Mouse (Mus musculus): ENCODE data around the gene Psat1.

Psat1 gene

DNA sequence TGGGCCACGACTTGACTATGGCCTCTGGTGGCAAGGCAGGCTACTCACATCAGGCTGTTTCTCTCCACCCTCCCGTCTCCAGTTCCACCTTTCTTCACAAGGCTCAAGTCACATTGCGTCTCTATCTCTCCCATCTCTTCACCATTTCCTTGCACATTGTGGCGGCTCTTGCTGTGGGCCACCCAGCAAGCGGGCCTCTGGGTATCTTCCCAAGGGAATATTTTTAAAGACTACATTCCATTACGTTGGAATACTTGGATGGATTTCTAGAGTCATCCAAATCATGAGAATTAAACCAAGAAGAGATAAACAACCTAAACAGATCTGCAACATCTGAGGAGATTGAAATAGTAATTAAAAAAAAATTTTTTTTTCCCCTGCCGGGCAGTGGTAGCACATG is at the start of gene Psat1:
Psat1 (minus strand) TSS at position 101 of the 400 bp plus-strand sequence.
- no peak for DNase-seq (ENCODE audit: low spot score in 2 of 2)

DNA sequence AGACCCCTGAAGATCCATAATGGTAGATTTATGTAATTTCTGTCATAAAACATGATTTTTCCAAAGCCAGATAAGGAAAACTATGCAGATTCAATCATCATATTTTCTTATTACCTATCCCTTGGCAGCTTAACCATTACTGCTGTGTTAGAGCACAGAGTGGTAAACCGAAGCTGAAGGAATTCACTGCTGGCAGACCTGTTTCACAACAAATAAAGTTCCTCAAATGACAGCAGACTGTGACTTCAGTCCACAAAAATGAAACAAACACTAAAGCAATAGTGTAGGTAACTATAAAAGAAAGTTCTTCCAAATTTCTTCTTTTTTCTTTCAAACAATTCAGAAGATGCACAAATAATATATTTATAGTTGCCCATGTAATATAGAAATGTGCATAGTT is 43.0 kb upstream of the Psat1 start:
- no peak for DNase-seq (ENCODE audit: low spot score in 2 of 2)

DNA sequence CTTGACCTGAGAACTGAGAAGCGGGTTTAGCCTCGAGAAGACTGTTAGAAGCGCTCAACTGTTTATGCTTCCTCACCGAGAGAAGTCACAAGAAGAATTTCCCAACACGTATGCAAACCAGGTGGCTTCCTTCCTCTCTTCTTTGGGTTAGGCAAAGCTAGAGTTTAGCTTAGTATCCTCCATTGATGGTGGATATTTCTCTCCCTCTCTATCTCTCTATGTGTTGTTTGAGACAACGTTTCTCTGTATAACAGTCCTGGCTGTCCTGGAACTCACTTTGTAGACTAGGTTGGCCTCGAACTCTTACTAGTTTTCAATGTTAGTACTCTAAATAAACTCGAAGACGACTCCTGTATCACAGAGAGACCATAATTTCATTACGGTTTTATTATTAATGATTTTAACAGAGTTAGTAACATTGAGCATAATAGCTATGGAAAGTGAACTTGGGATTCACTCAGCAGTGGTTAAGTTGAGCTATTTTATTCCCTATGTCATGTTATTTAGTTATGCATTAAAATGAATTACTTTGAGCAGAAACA is 38.1 kb upstream of the Psat1 start:
- no peak for DNase-seq (ENCODE audit: low spot score in 2 of 2)

DNA sequence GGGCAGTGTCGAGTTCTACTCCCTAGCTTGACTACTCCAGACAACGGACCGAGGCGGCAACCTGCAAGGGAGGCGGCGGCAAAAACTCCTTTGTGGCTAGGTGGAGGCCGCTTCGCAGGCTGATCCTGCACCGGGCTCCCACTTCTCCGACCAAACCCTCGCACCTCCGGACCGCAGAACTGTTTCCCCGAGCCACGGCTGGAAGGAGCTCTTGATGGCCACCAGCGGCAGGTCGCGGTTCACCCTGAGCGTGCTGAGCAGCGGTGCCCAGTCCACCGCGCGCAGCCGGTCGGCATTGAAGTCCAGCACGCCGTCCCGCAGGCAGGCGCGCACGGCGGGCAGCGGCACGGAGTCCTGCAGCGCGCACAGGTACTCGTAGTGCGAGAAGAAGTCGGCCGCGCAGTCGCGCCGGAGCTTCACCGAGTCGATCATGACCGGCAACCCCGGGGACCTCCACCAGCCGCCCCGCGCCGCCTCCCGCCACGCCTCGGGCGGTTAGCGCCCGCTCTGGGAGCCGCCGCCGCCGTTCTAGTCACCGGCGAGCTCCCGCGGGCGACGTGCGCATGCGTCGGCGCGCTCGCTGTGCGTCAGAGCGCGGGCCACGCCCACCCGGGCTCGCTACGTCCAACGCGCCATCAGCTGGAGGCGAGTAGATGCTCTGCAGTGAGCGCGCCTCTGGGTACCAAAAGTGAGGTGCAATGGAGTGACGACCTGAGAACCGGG is 37.5 kb upstream of the Psat1 start, which contains the start of gene Cep78:
Cep78 (minus strand) TSS at position 541 of the 723 bp plus-strand sequence.
- DNase-seq (ENCODE audit: low spot score in 2 of 2), result peak; percentile 86 to 88

DNA sequence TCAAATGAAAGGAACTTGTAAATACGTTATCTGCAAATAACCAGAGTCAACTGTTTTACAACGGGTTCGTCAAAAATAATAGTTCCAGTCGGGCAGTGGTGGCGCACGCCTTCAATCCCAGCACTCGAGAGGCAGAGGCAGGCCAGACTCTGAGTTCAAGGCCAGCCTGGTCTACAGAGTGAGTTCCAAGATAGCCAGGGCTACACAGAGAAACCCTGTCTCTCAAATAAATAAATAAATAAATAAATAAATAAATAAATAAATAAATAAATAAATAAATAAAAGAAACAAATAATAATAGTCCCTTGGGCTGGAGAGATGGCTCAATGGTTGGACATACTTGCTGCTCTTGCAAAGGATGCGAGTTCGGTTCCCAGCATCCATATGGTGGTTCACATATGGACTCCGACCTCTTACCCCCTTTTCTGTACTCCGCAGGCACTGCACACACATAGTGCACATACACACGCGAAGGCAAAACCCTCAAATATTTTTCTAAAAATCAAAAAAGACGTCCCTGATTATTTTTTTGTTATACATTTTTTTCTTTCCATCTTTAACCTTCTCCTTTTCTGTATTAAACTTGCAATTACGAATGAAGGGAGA is 36.7 kb upstream of the Psat1 start:
- no peak for DNase-seq (ENCODE audit: low spot score in 2 of 2)

DNA sequence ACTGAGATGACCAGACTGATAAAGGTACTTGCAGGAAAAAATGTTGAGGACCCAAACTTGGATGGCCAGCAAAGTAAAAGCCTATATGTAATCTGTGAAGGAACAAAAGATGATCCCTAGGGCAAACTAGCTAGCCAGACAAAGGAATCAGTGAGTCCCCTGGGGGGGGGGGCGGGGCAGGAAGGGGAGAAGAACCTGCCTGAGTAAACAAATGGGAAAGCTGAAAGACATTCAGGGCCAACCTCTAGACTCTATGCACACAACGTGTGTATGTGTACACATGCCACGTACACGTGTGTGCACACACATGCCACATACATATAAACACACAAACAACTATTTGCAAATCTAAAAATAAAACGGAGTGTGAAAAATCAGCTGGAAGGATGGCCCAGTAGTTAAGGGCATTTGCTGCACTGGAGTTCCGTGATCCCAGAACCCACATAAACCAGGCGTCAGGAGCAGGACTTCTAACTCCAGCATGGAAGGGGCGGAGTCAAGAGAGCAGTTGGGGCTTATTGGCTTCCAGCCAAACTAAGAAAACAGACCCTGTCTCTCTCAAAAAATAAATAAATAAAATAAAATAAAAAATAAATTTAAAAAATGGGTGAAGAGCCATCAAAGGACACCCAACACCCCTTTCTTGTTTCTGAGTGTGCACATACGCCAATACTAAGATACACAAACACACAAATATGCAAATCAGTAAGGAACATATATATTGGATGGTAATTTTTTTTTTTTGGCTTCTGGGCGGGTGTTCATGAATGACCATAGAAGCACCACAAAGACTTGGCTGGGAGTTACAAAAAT is 36.0 kb upstream of the Psat1 start:
- no peak for DNase-seq (ENCODE audit: low spot score in 2 of 2)

DNA sequence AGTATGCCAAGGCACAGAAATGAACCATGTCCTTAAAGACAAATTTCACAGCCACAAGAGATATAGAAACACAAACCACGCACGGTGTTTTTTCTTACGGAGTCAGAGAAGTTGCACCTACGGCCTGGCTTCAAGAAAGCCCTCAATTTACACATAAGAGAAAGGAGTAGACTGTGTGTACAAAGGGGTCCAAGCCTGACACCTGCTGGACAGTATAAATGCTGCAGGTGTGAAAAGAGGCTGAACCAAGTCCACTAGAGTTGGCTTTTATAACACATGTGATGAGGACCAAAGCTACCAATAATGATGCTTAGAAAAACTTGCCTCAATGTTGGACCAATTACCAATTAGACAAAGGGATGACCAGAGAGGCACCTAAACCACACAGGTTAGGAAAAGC is 34.7 kb upstream of the Psat1 start:
- DNase-seq (ENCODE audit: low spot score in 2 of 2), result peak in 1 of 2 experiments; percentile 23

DNA sequence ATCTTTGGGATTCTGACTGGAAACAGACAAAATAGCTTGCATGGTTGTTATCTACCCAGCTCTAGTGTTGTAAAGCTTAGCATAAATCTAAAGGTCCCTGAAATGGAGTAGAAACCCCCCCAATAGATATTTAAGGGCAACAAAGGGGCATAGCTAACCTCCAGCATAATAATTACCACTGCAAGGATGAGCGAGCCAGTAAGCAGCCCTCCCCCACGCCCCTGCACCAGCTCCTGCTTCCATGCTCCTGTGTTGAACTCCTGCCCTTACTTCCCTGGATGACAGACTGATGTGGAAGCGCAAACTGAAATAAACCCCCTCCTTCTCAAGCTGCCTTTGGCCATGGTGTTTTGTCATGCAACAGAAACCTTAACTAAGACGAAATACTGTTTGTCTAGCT is 26.2 kb upstream of the Psat1 start:
- DNase-seq (ENCODE audit: low spot score in 2 of 2), result no peak

DNA sequence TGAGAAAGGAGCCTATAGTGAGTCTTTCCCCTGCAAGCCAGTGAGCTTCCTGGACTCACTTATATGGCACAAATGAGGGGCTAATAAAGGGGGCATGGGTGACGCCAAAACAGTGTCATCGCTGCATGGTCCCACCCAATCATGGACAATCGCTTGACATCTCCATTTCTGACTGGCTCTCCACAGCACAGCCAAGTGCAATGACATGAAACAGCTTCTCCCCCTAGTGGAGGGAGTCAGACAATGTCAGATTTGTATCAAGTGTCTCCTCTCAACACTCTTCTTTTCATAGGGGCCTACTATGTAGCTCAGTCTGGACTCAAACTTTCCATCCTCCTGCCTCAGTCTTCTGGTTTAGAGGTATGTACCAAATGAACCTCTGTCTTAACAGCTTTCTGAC is 17.9 kb upstream of the Psat1 start:
- DNase-seq (ENCODE audit: low spot score in 2 of 2), result no peak

DNA sequence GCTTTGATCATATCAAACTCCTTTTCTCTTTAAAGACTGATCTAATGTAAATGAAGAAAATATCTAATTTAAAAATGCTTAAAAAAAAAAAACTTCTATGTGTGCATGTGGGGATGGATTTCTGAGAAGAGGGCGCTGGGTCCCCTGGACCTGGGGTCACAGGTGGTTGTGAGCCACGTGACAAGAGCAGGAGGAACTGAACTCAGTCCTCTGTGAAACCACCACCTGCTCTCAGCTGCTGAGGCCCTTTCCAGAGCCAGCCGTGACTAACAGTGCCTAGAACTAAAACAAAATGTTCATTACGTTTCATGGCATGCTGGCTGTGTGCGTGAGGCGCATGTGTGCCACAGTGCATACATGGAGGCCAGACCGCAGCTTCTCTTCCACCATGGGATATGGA is 17.4 kb upstream of the Psat1 start:
- no peak for DNase-seq (ENCODE audit: low spot score in 2 of 2)

DNA sequence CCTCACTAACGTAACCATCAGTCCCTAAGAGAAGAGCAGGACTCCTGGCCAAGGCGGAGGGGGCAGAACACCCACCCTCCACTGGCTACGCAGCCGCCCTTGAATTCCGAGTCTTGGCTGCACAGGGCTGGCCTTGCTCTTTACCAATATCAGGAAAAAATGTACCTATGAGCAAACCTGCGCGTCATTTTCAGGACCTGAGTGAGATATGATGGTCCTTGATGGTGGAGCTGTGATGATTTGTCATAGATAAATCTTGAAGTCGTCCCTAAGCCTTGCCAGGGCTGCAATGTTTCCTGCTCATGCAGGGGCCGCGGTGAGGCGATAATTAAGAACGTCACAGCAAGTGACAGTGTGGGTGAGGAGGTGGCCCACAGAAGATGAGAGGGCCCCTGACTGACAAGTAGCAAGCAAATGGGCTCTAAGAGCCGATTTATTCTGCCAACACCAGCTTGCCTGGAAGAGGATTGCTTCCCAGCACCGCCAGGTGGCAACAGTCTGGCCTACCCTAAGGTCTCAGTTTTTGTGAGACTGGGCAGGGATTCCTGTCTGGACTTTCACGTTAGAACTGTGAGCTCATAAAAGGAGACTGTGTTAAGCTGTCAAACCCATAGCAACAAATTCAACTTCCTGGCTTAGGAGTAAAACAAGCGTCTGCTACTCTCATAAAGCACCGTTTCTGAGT is 16.0 kb upstream of the Psat1 start:
- DNase-seq (ENCODE audit: low spot score in 2 of 2), result no peak

DNA sequence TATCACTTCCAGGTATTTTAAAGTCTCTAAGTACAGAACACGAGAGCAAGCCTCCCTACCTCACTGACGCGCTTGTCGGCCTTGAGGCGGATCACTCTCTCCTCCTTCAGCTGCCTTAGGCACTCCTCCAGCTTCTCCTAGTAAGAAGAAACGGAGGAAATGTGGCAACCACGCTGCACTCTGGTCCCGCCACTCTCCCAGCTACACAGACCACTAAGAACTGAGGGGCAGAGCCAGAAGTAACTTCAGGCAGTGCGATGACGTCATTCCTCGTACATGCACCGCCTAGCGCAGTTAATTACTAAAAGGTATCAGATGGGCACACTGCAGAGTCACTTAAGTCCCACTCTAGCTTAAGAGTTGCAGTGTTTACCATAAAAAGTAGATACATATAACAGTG is 15.2 kb upstream of the Psat1 start:
- DNase-seq (ENCODE audit: low spot score in 2 of 2), result no peak

DNA sequence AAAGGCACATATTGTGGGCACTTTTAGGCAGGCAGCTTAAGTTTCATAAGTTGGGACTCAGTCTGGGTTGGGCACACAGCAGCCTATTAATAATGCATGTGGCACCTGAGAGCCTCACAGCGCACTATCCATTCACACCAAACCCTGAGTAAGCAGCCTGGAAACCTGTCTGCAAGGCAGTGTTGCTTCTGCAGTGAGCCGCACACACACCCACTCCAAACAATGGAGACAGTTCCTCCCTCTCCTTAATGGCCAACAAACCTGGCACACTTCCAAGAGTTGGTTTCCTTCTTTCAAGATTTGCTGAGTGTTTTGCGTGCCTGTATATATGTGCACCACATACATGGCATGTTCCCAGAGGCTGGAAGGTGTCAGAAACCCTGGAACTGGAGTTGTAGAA is 3.1 kb upstream of the Psat1 start:
- no peak for DNase-seq (ENCODE audit: low spot score in 2 of 2)

DNA sequence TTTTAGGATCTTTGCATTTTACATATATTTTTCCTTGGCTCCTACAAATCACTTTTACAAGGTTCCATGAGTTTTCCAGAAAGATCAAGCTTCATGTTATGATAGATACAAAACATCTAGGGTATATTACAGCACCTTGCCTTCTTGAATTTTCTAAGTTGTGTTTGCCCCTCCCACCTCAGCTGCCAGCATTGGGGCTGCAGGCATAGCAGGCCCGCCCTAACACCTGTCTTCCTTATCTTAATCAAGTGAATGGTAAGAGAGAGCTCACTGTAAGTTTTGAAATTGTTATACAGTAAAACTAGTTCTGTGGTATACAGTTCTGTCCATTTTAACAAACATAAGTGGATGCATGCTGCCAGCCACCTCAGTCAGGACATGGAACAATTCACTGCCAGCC is 1.7 kb upstream of the Psat1 start:
- DNase-seq (ENCODE audit: low spot score in 2 of 2), result no peak

DNA sequence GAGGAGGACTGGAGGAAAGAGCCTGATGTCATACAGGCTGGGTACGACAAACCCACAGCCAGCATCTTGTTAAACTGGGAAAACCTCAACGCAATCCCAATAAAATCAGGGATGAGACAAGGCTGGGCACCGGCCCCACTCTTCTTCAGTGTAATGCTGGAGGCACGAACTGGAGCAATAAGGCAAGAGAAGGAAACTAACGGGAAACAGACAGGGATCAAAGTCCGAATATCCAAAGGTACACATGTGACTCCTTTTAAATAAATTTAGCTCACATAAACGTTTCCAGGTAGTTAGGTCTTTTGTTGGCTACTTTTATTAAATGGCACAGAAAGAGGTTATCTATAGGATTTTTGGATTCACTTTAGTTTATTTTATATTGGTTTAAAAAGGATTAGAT is 1.3 kb upstream of the Psat1 start:
- no peak for DNase-seq (ENCODE audit: low spot score in 2 of 2)

DNA sequence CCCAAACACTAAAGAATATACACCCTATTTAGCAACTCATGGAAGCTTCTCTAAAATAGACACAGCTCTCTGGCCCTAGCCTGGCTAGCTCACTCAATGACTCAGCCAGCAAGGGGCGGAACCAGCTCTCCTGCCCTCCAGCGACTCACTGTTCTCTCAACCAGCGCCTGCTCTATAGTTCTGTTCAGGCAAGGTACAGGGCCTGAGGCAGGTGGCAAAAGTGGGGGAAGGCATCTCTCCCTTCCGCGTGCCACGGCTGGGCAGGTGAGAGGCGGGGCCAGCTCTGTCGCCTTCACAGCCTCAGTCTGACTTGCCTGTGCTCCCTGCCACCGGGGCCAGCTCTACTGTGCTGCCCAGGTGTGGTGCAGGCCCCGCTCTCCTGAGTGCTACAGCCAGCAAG is 474 bp downstream of the Psat1 start:
- no peak for DNase-seq (ENCODE audit: low spot score in 2 of 2)

DNA sequence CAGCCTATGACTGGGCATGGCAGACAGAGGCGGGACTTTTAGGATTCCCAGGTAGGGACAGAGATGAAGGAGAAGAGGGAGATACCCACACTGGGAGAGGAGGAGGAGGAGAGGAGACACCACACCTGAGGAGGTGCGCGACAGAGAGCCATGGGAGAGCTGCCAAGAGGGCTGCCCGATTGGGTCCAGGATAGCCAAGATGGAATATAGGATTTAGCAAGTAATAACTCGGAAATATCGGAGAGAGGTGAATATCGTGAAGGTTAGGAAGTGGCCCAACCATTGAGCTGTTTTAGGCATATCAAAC is 4.1 kb downstream of the Psat1 start:
- no peak for DNase-seq (ENCODE audit: low spot score in 2 of 2)

DNA sequence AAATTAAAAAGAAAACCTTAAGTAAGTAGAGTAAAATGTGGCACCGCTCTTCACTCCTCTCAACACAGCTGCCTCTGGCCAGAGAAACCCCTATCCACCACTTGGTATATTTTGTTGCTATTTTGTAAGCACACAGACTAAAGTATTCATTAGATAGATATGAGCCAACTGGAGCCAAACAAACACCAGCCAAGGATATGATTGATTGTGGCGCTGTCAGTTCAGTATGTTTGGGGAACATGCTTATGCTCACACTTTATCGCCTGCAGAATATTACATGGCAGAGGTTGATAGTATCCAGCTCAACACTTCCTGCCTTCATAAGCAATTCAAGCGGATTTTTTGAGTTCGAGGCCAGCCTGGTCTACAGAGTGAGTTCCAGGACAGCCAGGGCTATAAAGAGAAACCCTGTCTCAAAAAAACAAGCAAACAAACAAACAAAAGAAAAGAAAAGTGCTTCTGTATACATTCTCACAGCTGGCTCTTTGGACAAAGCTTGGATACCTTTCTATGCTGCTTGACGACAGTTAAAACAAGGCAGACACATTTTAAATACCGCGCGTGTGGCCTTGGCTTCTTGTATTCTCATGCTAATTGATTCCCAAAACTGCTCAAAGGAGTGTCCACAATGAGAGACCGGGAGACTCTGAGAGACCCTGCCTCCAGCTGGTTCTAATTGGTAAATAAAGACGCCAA is 4.6 kb downstream of the Psat1 start:
- DNase-seq (ENCODE audit: low spot score in 2 of 2), result no peak

DNA sequence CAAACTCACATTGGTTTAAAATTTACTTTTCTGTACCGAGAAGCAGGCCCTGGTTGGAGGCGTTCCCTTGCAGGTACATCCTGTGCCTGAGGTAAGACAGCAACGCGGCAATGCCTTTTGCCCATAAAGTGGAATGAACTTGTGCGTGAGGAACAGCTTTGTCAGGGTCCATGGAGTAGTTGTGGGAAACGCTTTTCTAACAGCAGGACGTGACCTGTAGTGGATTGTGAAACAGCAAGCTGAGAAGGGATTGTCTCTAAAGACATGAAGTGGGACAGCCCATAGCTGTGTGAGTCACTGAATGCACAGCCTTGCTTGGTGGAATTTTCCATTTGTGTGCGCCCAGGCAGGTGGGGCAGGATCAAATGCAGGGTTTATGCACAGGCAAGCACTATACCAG is 5.7 kb downstream of the Psat1 start:
- DNase-seq (ENCODE audit: low spot score in 2 of 2), result no peak

DNA sequence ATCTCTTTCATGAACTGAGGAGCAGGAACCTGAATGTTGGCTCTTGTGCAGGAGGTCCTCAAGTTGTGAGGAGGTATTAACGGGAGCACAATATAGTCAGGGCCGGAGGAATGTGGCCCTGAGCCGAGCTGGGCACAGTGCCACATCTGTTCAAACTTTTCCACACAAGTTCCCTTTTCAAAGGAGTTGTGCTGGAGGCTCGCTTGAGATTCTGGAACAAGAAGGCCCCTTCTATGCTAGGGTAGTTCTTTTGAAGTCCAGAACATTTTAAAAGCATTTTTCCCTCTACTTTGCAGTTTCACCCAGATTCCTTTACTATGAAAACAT is 21.5 kb downstream of the Psat1 start:
- DNase-seq (ENCODE audit: low spot score in 2 of 2), result peak; percentile 71 to 80

DNA sequence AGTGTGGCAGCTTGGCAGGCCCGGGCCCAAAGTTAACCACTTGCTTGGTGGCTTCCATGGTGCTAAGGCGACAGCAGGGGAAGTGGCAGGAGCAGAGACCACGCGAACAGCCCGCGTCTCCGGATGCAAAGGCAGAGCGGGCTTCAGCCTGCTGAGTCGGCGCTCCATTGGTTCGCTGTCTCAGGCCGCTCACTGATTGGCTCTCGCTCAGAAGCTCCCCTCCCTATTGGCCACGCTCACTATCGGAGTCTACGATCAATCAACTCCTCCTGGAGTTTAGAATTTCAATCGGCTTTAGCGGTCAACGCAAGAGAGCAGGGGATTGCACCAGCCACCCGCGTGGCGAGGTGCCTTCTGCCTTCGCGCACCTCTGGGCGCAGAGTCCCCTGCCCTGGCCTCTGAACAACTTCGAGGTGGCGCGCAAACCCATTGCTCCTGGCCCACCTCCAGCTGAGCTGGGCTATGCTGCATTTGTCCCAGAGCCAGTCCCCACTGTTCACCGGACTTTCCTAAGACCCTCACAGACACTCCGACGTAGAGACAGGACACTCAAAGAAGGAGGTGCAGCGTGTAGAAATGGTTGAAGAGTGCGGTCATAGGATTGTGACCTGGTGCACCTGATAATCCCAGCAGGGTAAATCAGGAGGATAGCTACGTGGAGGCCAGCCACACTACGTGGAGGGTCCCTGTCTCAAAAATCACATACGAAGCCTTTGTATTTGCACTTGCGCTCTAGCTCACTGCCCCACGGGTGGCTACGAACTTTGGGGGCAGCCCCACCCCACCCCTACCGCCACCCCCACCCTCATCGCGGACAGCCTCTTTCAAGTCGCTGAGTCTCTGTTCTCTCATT is 22.0 kb downstream of the Psat1 start:
- peak; percentile 82 to 85 for DNase-seq (ENCODE audit: low spot score in 2 of 2)
